Mouse (Mus musculus) kidney, embryonic 14.5 days (tissue): Measurements from ENCODE around the gene Pitpnb. TPM values are rescaled to one million over a fixed set of nuclear protein-coding genes. Genes with fewer than 3 reads are reported as not detected.

ENCODE experiments used
- ATAC-seq: fragments of 200-750 bp; cut with Nextera tagmentation; 2 replicates; pipeline ENCODE4 v1.8.0; 2017; ENCODE audit warnings: moderate number of reproducible peaks, mild to moderate bottlenecking, moderate TSS enrichment, moderate library complexity; ENCODE audit not compliant: low FRiP score, low TSS enrichment
- H3K27ac ChIP-seq: fragments of 300-500 bp; sonication (generic); 2 replicates; pipeline ENCODE4 v1.5.1; 2014; ENCODE audit warnings: low read depth, mild to moderate bottlenecking, low read length, moderate library complexity, mixed read lengths
- H3K27me3 ChIP-seq: fragments of 300-500 bp; sonication (generic); 2 replicates; pipeline ENCODE4 v1.6.1; 2014; ENCODE audit warnings: mild to moderate bottlenecking, low read length; ENCODE audit not compliant: control insufficient read depth, insufficient read depth
- H3K36me3 ChIP-seq: fragments of 300-500 bp; sonication (generic); 2 replicates; pipeline ENCODE4 v1.6.1; 2014; ENCODE audit warnings: low read length, mixed read lengths; ENCODE audit not compliant: control insufficient read depth, insufficient read depth
- H3K4me1 ChIP-seq: fragments of 300-500 bp; sonication (generic); 2 replicates; pipeline ENCODE4 v1.6.1; 2014; ENCODE audit warnings: low read length, mixed read lengths; ENCODE audit not compliant: control insufficient read depth, insufficient read depth
- H3K4me2 ChIP-seq: fragments of 300-500 bp; sonication (generic); replicated peaks from 2 replicates; pipeline ENCODE4 v1.6.1; 2014; ENCODE audit warnings: low read depth, mild to moderate bottlenecking, low read length
- H3K4me3 ChIP-seq: fragments of 300-500 bp; sonication (generic); 2 replicates; pipeline ENCODE4 v1.5.1; 2014; ENCODE audit warnings: mild to moderate bottlenecking, low read length
- H3K9ac ChIP-seq: fragments of 300-500 bp; sonication (generic); 2 replicates; pipeline ENCODE4 v1.6.1; 2014; ENCODE audit warnings: low read depth, mild to moderate bottlenecking, low read length, moderate library complexity
- H3K9me3 ChIP-seq: fragments of 300-500 bp; sonication (generic); 2 replicates; pipeline ENCODE4 v1.6.1; 2016; ENCODE audit warnings: low read length; ENCODE audit not compliant: control insufficient read depth
- WGBS: fragments of 180-500 bp; shearing (Covaris S2); extraction: QIAGEN DNeasy Blood & Tissue Kit; methylation state at CpG from one replicate; pipeline ENCODE4 v1.1.7; 2014; 5-methylcytosine and 5-hydroxymethylcytosine counted together
- polyA plus RNA-seq: library from polyadenylated mRNA; unstranded; fragments of >200 nt; fragmentation: Nextera tagmentation; extraction: Ambion mirVana; gene quantifications from 2 replicates; pipeline ENCODE4 v1.2.1, GENCODE M21; 2014

The Pitpnb gene
- polyA plus RNA-seq, 1 experiment from 2014 or later, result 120 TPM

DNA sequence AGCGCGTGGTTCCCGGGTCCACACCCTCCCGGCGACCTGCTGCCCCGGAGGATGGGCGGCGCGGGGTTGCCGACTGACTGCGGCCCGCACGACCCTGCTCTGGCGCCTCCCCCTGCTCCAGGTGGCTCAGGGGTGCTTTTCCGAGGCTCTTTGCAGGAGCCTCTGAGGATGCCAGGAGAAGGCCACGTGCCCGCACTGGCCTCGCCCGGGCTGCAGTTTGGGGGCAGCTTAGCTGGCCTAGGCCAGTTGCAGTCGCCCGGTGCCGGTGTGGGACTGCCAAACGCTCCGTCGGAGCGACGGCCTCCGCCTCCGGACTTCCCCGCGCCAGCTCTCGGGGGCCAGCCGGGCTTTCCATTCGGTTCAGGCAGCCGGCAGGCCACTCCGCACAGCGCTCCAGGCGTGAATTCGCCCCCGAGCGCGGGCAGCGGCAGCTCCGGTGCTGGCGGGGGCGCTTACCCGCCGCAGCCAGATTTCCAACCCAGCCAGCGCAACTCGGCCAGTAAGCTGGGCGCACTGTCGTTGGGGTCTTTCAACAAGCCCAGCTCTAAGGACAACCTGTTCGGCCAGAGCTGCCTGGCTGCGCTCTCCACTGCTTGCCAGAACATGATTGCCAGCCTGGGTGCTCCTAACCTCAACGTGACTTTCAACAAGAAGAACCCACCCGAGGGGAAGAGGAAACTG is 89.6 kb downstream of the Pitpnb start:
- Histone ChIP-seq H3K9me3 (no peaks in the 10 kb centered on the region), H3K4me2 (peak overlapping the region; percentile 95), H3K4me1 (peaks cover 48% of the 10 kb centered on the region), H3K27ac (no peak overlapping the region), H3K9ac (peak overlapping the region; percentile 82), H3K27me3 (peaks cover 46% of the 10 kb centered on the region), H3K4me3 (peak overlapping the region; percentile 81), H3K36me3 (peaks cover 11% of the 10 kb centered on the region; the same call in 1 of the 2 replicates)
- 4% methylated on average over 51 of the region's 56 CpGs for WGBS
- no peak for ATAC-seq

GRCm38 (mm10) chr5:111420896-111421295 is 90.3 kb downstream of the Pitpnb start:
- Histone ChIP-seq H3K4me2 (peak overlapping the region; percentile 95), H3K27ac (no peak overlapping the region), H3K9me3 (no peaks in the 10 kb centered on the region), H3K27me3 (peaks cover 45% of the 10 kb centered on the region), H3K9ac (peak overlapping the region; percentile 82; the same call in 1 of the 2 replicates), H3K36me3 (peaks cover 11% of the 10 kb centered on the region; the same call in 1 of the 2 replicates), H3K4me3 (peak overlapping the region; percentile 81), H3K4me1 (peaks cover 51% of the 10 kb centered on the region)
- 51% methylated on average over 22 of the region's 22 CpGs for WGBS
- no peak for ATAC-seq

- Histone ChIP-seq H3K4me2 (peak overlapping the region; percentile 95), H3K9ac (no peak overlapping the region), H3K9me3 (no peaks in the 10 kb centered on the region), H3K27ac (no peak overlapping the region), H3K27me3 (peaks cover 47% of the 10 kb centered on the region), H3K36me3 (peaks cover 11% of the 10 kb centered on the region; the same call in 1 of the 2 replicates), H3K4me1 (peaks cover 51% of the 10 kb centered on the region), H3K4me3 (peak overlapping the region; percentile 81)
- 75% methylated on average over 15 of the region's 15 CpGs for WGBS
- no peak for ATAC-seq
Measured at GRCm38 (mm10) chr5:111421424-111421823, 90.9 kb downstream of the Pitpnb start.

DNA sequence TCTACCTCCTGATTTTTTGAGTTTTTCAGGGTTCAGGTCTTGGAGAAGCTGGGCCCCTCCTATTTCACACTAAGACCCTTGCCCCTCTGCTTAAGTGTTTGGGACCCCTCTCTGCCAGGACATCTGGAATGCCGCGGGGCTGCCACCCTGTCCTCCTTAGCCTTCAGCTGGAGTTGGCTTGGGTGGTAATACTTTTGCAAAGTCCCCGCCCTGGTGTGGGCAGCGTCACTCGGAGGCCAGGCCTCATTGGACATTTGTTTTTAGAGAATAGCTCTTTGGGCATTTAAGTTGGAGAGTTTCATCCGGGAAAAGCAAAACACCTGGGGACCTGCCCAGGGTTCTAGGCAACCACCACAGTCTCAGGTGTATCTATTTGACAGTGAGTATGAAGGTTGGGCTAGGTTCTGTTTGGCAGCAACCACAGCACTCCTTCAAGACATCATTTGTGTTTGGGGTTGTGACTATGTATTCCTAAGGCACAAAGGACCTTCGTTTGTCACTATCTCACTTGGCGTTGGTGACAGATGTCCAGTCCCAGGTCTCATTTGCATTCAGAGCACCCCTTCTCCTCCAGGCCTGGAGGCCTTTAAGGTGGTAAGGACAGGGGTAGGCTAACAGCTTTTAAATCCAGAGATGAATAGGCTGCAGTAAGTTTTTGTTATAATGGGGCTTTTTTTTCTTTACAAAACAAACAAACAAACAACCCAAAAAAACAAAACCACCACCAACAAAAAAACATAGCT is 91.7 kb downstream of the Pitpnb start:
- ATAC-seq, result no peak
- Histone ChIP-seq H3K9me3 (no peaks in the 10 kb centered on the region), H3K9ac (no peak overlapping the region), H3K27me3 (peaks cover 54% of the 10 kb centered on the region), H3K4me2 (peak overlapping the region; percentile 26; the same call in 1 of the 2 replicates), H3K27ac (no peak overlapping the region), H3K36me3 (peaks cover 11% of the 10 kb centered on the region; the same call in 1 of the 2 replicates), H3K4me1 (peaks cover 51% of the 10 kb centered on the region), H3K4me3 (0 out of 2 replicates have a peak overlapping the region, but pooled peaks have one; percentile 81)
- WGBS, result 73% methylated on average over 8 of the region's 8 CpGs

- Histone ChIP-seq H3K4me3 (no peak overlapping the region), H3K4me2 (peak overlapping the region; percentile 12; the same call in 1 of the 2 replicates), H3K27ac (no peak overlapping the region), H3K9ac (no peak overlapping the region), H3K36me3 (peaks cover 11% of the 10 kb centered on the region; the same call in 1 of the 2 replicates), H3K27me3 (peaks cover 57% of the 10 kb centered on the region), H3K4me1 (peaks cover 47% of the 10 kb centered on the region), H3K9me3 (no peaks in the 10 kb centered on the region)
- no peak for ATAC-seq
- 82% methylated on average over 10 of the region's 10 CpGs for WGBS
Measured at GRCm38 (mm10) chr5:111423011-111423410, 92.4 kb downstream of the Pitpnb start.

GRCm38 (mm10) chr5:111423616-111424015 is 93.1 kb downstream of the Pitpnb start:
- Histone ChIP-seq H3K4me2 (peak overlapping the region; percentile 27; the same call in 1 of the 2 replicates), H3K27ac (no peak overlapping the region), H3K9ac (0 out of 2 replicates have a peak overlapping the region, but pooled peaks have one; percentile 31), H3K4me3 (peak overlapping the region; percentile 9; the same call in 1 of the 2 replicates), H3K27me3 (peaks cover 56% of the 10 kb centered on the region), H3K4me1 (peaks cover 48% of the 10 kb centered on the region), H3K36me3 (peaks cover 11% of the 10 kb centered on the region; the same call in 1 of the 2 replicates), H3K9me3 (no peaks in the 10 kb centered on the region)
- ATAC-seq, result no peak
- WGBS, result 67% methylated on average over 4 of the region's 4 CpGs

- Histone ChIP-seq H3K4me2 (no peak overlapping the region), H3K4me1 (peaks cover 28% of the 10 kb centered on the region), H3K36me3 (peaks cover 10% of the 10 kb centered on the region; the same call in 1 of the 2 replicates), H3K9me3 (no peaks in the 10 kb centered on the region), H3K27ac (no peak overlapping the region), H3K4me3 (no peak overlapping the region), H3K27me3 (peaks cover 34% of the 10 kb centered on the region), H3K9ac (no peak overlapping the region)
- ATAC-seq, result no peak
- WGBS, result 89% methylated on average over 9 of the region's 9 CpGs
Measured at GRCm38 (mm10) chr5:111425813-111426212, 95.2 kb downstream of the Pitpnb start.

DNA sequence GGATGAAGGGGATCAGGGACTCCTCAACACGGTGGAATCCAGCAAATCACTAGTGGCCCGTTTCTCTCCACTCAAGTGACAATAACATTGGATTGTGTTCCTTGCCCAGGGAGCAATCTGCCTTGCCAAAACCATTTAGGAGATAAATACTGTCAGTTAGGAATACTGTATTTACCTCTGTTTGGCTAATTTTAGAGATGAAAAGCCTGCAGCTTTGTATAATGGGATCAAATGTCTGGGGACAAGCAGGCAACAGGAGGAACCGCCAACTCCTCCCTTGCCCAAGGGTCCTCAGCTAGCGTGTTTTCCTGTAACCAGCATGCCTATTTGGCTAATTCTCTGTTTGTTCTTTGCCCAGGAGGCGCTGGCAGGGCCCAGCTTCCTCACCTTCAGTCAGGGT is 95.7 kb downstream of the Pitpnb start:
- peaks cover 30% of the 10 kb centered on the region for H3K27me3 ChIP-seq
- WGBS, result 78% methylated on average over 5 of the region's 5 CpGs
- ATAC-seq, result no peak
- H3K27ac ChIP-seq, result no peak overlapping the region
- H3K9me3 ChIP-seq, result no peaks in the 10 kb centered on the region
- no peak overlapping the region for H3K4me2 ChIP-seq
- H3K9ac ChIP-seq, result no peak overlapping the region
- no peak overlapping the region for H3K4me3 ChIP-seq
- peaks cover 30% of the 10 kb centered on the region for H3K4me1 ChIP-seq
- H3K36me3 ChIP-seq, result peaks cover 6% of the 10 kb centered on the region; the same call in 1 of the 2 replicates
